Mouse (Mus musculus) neural tube, embryonic 14.5 days (tissue): ENCODE results near the gene Ccn5. TPM values are rescaled to one million over a fixed set of nuclear protein-coding genes. Genes with fewer than 3 reads are reported as not detected.
A peak's percentile ranks its signal among the peaks of the same experiment; 100 is the strongest.

ENCODE experiments used
- ATAC-seq: fragments of 200-750 bp; cut with Nextera tagmentation; 2 replicates; pipeline ENCODE4 v1.8.0; 2017; ENCODE audit warnings: low read depth, mild to moderate bottlenecking, moderate TSS enrichment, moderate library complexity
- H3K27ac ChIP-seq: fragments of 300-500 bp; sonication (generic); 2 replicates; pipeline ENCODE4 v1.5.1; 2014; ENCODE audit warnings: low read depth, mild to moderate bottlenecking, control low read depth, low read length, moderate library complexity, mixed read lengths
- H3K27me3 ChIP-seq: fragments of 300-500 bp; sonication (generic); 2 replicates; pipeline ENCODE4 v1.6.1; 2014; ENCODE audit warnings: low read length; ENCODE audit not compliant: control insufficient read depth, insufficient read depth
- H3K36me3 ChIP-seq: fragments of 300-500 bp; sonication (generic); 2 replicates; pipeline ENCODE4 v1.6.1; 2014; ENCODE audit warnings: low read length, mixed read lengths; ENCODE audit not compliant: control insufficient read depth, insufficient read depth
- H3K4me1 ChIP-seq: fragments of 300-500 bp; sonication (generic); 2 replicates; pipeline ENCODE4 v1.6.1; 2014; ENCODE audit warnings: low read length; ENCODE audit not compliant: control insufficient read depth, insufficient read depth
- H3K4me2 ChIP-seq: fragments of 300-500 bp; sonication (generic); 2 replicates; pipeline ENCODE4 v1.6.1; 2014; ENCODE audit warnings: mild to moderate bottlenecking, low read depth, low read length, control low read depth
- H3K4me3 ChIP-seq: fragments of 300-500 bp; sonication (generic); 2 replicates; pipeline ENCODE4 v1.5.1; 2014; ENCODE audit warnings: low read depth, low read length, control low read depth, mixed read lengths
- H3K9ac ChIP-seq: fragments of 300-500 bp; sonication (generic); replicated peaks from 2 replicates; pipeline ENCODE4 v1.6.1; 2014; ENCODE audit warnings: low read depth, mild to moderate bottlenecking, control low read depth, low read length, mixed read lengths
- H3K9me3 ChIP-seq: fragments of 300-500 bp; sonication (generic); 2 replicates; pipeline ENCODE4 v1.6.1; 2016; ENCODE audit warnings: low read length; ENCODE audit not compliant: control insufficient read depth
- WGBS: fragments of 180-500 bp; shearing (Covaris S2); extraction: QIAGEN DNeasy Blood & Tissue Kit; methylation state at CpG from one replicate; pipeline ENCODE4 v1.1.7; 2014; 5-methylcytosine and 5-hydroxymethylcytosine counted together
- polyA plus RNA-seq: library from polyadenylated mRNA; unstranded; fragments of >200 nt; fragmentation: Nextera tagmentation; extraction: Ambion mirVana; gene quantifications from 2 replicates; pipeline ENCODE4 v1.2.1, GENCODE M21; 2014

Gene Ccn5
- polyA plus RNA-seq: 0.19 and 0.40 TPM in 2 replicates

DNA sequence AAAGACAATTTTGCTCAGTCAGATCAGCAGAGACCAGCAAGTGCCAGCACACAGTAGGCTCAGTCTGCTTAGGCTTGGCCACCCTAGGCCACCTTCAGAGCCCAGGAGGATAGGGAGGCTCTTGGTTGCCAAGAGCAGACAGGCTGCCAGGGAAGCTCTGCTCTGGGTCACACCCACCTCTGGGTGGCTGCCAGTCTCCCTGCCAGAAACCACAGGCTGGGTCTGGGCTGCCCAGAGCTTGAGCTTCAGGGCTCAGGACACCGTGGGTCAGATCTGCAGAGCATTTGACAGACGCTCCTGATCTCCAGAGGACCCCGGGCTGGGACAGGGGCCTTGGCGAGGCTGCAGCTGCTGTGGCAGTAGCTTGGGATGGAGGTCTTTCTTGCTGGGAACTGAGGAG lies at the start of gene Ccn5:
Ccn5 (plus strand) TSS at position 255 of the 400 bp plus-strand sequence.
- Histone ChIP-seq H3K4me1 (no peaks in the 10 kb centered on the region), H3K9me3 (no peaks in the 10 kb centered on the region), H3K36me3 (no peaks in the 10 kb centered on the region), H3K9ac (no peak within 1 kb of the TSS), H3K4me3 (no peak within 1 kb of the TSS), H3K27ac (no peak within 1 kb of the TSS), H3K27me3 (no peaks in the 10 kb centered on the region), H3K4me2 (no peak within 1 kb of the TSS)
- 72% methylated on average over 4 of the region's 4 CpGs for WGBS
- ATAC-seq: no peak

GRCm38 (mm10) chr2:163776661-163777060 lies 44.0 kb upstream of the Ccn5 start:
- H3K4me1 ChIP-seq: no peaks in the 10 kb centered on the region
- no peaks in the 10 kb centered on the region for H3K9me3 ChIP-seq
- H3K27me3 ChIP-seq: no peaks in the 10 kb centered on the region
- WGBS: 20% methylated on average over 13 of the region's 13 CpGs
- no peak overlapping the region for H3K27ac ChIP-seq
- H3K9ac ChIP-seq: no peak overlapping the region
- no peak overlapping the region for H3K4me3 ChIP-seq
- ATAC-seq: no peak
- no peak overlapping the region for H3K4me2 ChIP-seq
- no peaks in the 10 kb centered on the region for H3K36me3 ChIP-seq

DNA sequence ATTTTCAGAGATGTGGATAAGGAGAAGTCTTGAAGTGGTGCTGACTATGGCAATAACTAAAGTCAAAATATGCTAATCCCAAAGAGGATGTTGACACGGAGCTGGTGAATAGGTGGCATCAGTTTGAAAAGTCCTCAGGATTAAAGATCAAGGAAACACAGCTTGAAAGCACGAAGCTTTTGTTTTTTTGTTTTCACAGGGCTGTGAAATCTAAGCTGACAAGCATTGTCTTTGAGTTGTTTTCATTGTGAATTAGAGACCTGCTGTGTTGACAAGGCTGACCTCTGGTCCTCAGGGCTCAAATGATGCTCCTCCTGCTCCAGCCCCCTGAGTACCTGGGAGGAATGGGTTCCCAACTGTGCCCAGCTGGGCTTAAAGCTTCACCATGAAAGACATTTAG lies 43.6 kb upstream of the Ccn5 start:
- H3K36me3 ChIP-seq: no peaks in the 10 kb centered on the region
- ATAC-seq: no peak

GRCm38 (mm10) chr2:163778896-163779295 lies 41.8 kb upstream of the Ccn5 start:
- Histone ChIP-seq H3K4me3 (no peak overlapping the region), H3K36me3 (no peaks in the 10 kb centered on the region), H3K9ac (no peak overlapping the region), H3K27ac (no peak overlapping the region), H3K4me2 (no peak overlapping the region), H3K9me3 (no peaks in the 10 kb centered on the region), H3K27me3 (no peaks in the 10 kb centered on the region), H3K4me1 (no peaks in the 10 kb centered on the region)
- WGBS: 56% methylated on average over 4 of the region's 4 CpGs
- no peak for ATAC-seq

More for the DNA sequence above, 43.6 kb upstream of the Ccn5 start:
- Histone ChIP-seq H3K4me3 (no peak overlapping the region), H3K27me3 (no peaks in the 10 kb centered on the region), H3K27ac (no peak overlapping the region), H3K9ac (no peak overlapping the region), H3K4me2 (no peak overlapping the region), H3K9me3 (no peaks in the 10 kb centered on the region), H3K4me1 (no peaks in the 10 kb centered on the region)
- 1% methylated on average over 2 of the region's 2 CpGs for WGBS

DNA sequence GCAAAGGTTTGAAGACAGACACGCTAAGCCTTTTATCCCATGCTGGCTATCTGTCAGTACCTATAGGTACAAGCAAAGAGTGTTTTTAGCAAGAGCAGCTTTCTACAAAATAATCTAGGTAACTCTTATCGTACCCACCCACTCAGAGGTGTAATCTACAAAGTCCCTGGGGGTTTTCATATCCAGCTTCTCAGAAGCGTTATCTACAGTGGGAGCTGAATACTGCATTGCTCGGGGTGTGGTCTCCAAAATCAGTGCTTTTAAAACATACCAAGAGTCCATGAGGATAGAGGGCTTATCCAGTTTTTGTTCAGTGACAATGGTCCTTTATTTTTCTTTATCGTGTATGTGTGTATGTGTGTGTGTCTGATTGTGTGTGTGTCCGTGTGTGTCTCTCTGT lies 37.3 kb upstream of the Ccn5 start:
- H3K9ac ChIP-seq: no peak overlapping the region
- no peaks in the 10 kb centered on the region for H3K9me3 ChIP-seq
- H3K4me3 ChIP-seq: no peak overlapping the region
- H3K27me3 ChIP-seq: no peaks in the 10 kb centered on the region
- H3K4me1 ChIP-seq: no peaks in the 10 kb centered on the region
- ATAC-seq: no peak
- 93% methylated on average over 6 of the region's 6 CpGs for WGBS
- H3K4me2 ChIP-seq: no peak overlapping the region
- no peaks in the 10 kb centered on the region for H3K36me3 ChIP-seq
- H3K27ac ChIP-seq: no peak overlapping the region

DNA sequence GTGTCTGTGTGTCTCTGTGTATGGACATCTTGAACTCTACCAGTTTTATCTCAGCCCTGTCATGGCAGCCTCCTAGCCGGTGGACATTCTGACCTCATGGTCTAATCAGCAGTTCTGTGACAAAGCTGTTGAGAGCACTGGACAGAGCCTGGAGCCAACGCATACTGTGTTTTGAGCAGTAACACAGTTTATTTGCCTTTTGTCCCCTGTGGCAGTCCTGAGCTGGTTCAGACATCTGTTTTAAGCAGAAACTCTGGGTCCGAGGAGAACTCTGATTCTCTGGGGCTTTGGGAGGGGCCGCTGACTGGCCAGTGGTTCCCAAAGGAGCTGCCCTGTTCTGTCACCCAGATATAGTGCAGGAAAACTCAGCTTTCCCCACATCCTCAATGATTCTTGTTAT lies 36.8 kb upstream of the Ccn5 start:
- Histone ChIP-seq H3K27ac (no peak overlapping the region), H3K9me3 (no peaks in the 10 kb centered on the region), H3K9ac (no peak overlapping the region), H3K36me3 (no peaks in the 10 kb centered on the region), H3K4me2 (no peak overlapping the region), H3K27me3 (no peaks in the 10 kb centered on the region), H3K4me1 (no peaks in the 10 kb centered on the region), H3K4me3 (no peak overlapping the region)
- WGBS: 82% methylated on average over 4 of the region's 4 CpGs
- ATAC-seq: no peak

DNA sequence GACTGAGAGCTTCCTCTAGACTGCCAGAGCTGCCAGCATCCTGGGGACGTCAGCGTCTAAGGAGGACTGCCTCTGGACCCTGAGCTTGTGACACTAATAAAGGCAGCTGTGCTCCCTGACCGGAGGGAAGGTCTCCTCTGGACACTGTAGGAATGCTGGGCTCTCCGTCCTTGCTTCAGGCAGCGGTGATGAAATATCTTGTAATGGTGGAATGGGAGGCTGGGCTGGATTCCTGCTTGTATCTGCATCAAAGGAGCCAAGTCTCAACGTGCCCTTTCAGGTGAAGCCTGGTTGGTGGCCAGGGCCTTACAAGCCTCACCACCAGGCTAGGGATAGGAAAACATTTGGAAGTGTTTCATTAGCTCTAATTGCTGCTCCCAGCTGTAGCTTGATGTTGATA lies 33.6 kb upstream of the Ccn5 start:
- Histone ChIP-seq H3K4me2 (no peak overlapping the region), H3K9ac (no peak overlapping the region), H3K36me3 (no peaks in the 10 kb centered on the region), H3K4me1 (no peaks in the 10 kb centered on the region), H3K9me3 (no peaks in the 10 kb centered on the region), H3K4me3 (no peak overlapping the region), H3K27me3 (no peaks in the 10 kb centered on the region), H3K27ac (no peak overlapping the region)
- ATAC-seq: no peak
- 90% methylated on average over 6 of the region's 6 CpGs for WGBS

DNA sequence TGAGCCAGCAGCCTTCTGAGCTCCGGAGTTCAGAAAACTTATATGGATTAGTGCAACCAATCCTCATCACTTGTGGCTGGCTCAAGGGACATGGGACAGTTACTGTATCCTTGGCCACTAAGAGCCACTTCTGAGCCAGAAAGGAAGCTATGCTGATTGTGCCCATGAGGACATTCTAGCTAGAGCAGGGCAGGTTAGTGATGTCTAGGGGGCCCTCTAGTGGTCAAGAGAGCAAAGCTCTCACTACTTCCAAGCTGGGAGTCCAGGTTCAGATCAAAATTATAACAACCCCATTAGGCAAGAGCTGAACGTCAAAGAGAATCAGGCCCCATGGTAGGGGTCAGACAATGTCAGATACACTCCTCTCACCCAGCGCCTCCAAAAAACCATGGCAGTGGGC lies 33.0 kb upstream of the Ccn5 start:
- H3K9ac ChIP-seq: no peak overlapping the region
- 0 out of 2 replicates have a peak, but pooled peaks have one; percentile 66 for ATAC-seq
- H3K9me3 ChIP-seq: no peaks in the 10 kb centered on the region
- no peak overlapping the region for H3K4me3 ChIP-seq
- no peaks in the 10 kb centered on the region for H3K27me3 ChIP-seq
- H3K36me3 ChIP-seq: no peaks in the 10 kb centered on the region
- no peak overlapping the region for H3K27ac ChIP-seq
- H3K4me2 ChIP-seq: no peak overlapping the region
- H3K4me1 ChIP-seq: no peaks in the 10 kb centered on the region
- 41% methylated on average over 3 of the region's 3 CpGs for WGBS

GRCm38 (mm10) chr2:163788484-163788883 lies 32.2 kb upstream of the Ccn5 start:
- Histone ChIP-seq H3K9me3 (no peaks in the 10 kb centered on the region), H3K4me3 (no peak overlapping the region), H3K36me3 (no peaks in the 10 kb centered on the region), H3K27ac (no peak overlapping the region), H3K4me2 (no peak overlapping the region), H3K4me1 (no peaks in the 10 kb centered on the region), H3K9ac (no peak overlapping the region), H3K27me3 (no peaks in the 10 kb centered on the region)
- 80% methylated on average over 4 of the region's 4 CpGs for WGBS
- ATAC-seq: no peak

- no peak for ATAC-seq
- no peaks in the 10 kb centered on the region for H3K27me3 ChIP-seq
- no peak overlapping the region for H3K4me3 ChIP-seq
- 82% methylated on average over 7 of the region's 7 CpGs for WGBS
- H3K36me3 ChIP-seq: no peaks in the 10 kb centered on the region
- H3K27ac ChIP-seq: no peak overlapping the region
- no peaks in the 10 kb centered on the region for H3K9me3 ChIP-seq
- H3K9ac ChIP-seq: no peak overlapping the region
- no peaks in the 10 kb centered on the region for H3K4me1 ChIP-seq
- H3K4me2 ChIP-seq: no peak overlapping the region
Measured at GRCm38 (mm10) chr2:163798411-163798810, 22.2 kb upstream of the Ccn5 start.
